Mouse (Mus musculus) C2C12 (cell line): Measurements from ENCODE around the gene Bub1. TPM values are rescaled to one million over a fixed set of nuclear protein-coding genes. Genes with fewer than 3 reads are reported as not detected.

Experiments
- H3K27me3 ChIP-seq: one replicate; pipeline ENCODE4 v1.6.1; 2011; ENCODE audit not compliant: control insufficient read depth, insufficient read depth, insufficient read length
- H3K36me3 ChIP-seq: one replicate; pipeline ENCODE4 v1.6.1; 2011; ENCODE audit not compliant: control insufficient read depth, insufficient read depth
- H3K4me3 ChIP-seq: one replicate; pipeline ENCODE4 v1.5.1; 2011; ENCODE audit warnings: mild to moderate bottlenecking, control low read depth; ENCODE audit not compliant: poor library complexity, insufficient read depth, severe bottlenecking
- H3K79me2 ChIP-seq: one replicate; pipeline ENCODE4 v1.6.1; 2011; ENCODE audit not compliant: control insufficient read depth, insufficient read depth
- H3K79me3 ChIP-seq: one replicate; pipeline ENCODE4 v1.6.1; 2011; ENCODE audit warnings: low read depth, control low read depth
- H3ac ChIP-seq: one replicate; pipeline ENCODE3; 2011; ENCODE audit warnings: low read depth; ENCODE audit not compliant: control insufficient read depth, insufficient read length
- CEBPB ChIP-seq: IDR thresholded peaks from one replicate; pipeline ENCODE4 v1.6.1; 2011; ENCODE audit warnings: low read depth, mild to moderate bottlenecking, control low read depth, moderate library complexity
- CTCF ChIP-seq: IDR thresholded peaks from one replicate; pipeline ENCODE4 v1.5.1; 2011; ENCODE audit not compliant: control insufficient read depth, insufficient read depth, insufficient read length
- FOSL1 ChIP-seq: IDR thresholded peaks from one replicate; pipeline ENCODE4 v1.8.0; 2011; ENCODE audit warnings: mild to moderate bottlenecking, low read length; ENCODE audit not compliant: poor library complexity, insufficient read depth, severe bottlenecking
- MAX ChIP-seq: IDR thresholded peaks from one replicate; pipeline ENCODE4 v1.6.1; 2011; ENCODE audit warnings: mild to moderate bottlenecking, control low read depth
- MYOD1 ChIP-seq: IDR thresholded peaks from one replicate; pipeline ENCODE4 v1.6.1; 2011; ENCODE audit warnings: low read depth; ENCODE audit not compliant: control insufficient read depth, insufficient read length
- MYOG ChIP-seq: IDR thresholded peaks from one replicate; pipeline ENCODE4 v1.6.1; 2011; ENCODE audit not compliant: control insufficient read depth, insufficient read length; ENCODE audit errors: extremely low read depth
- USF1 ChIP-seq: IDR thresholded peaks from one replicate; pipeline ENCODE4 v1.6.1; 2011; ENCODE audit warnings: low read depth, mild to moderate bottlenecking, control low read depth, moderate library complexity
- polyA plus RNA-seq: library from polyadenylated mRNA; unstranded; fragments of >200 nt; fragmentation: generic; extraction: Trizol; gene quantifications from one replicate; pipeline ENCODE4 v1.2.1, GENCODE M21; 2012; ENCODE audit warnings: missing spikeins

Gene Bub1
- polyA plus RNA-seq, 1 experiment: 10.0 TPM

DNA sequence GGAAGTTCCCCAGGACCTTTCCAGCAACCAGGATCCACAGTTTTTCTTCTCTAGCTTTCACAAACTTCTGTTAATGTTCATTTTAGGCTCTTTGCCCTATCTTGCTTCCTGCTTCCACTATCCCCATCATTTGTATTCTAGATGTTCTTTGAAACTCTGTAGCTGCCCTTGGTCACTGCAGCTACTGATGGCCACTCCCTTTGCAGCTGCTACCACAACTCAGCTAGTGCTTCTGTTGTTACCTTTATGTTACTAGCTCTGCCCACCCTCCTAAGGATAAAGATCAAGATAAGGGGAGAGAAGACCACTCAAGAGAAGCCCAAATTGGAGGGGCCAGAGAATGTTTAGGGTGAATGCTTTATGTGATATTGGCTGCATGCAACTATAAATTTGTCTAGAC is 14.3 kb upstream of the Bub1 start:
- no peaks in the 10 kb centered on the region for H3K36me3 ChIP-seq
- TF ChIP-seq MYOG: no peak
- TF ChIP-seq MYOD1: no peak
- TF ChIP-seq FOSL1: no peak
- no peak for TF ChIP-seq CTCF
- no peak for TF ChIP-seq MAX
- no peak for TF ChIP-seq USF1
- no peak for TF ChIP-seq CEBPB
- H3K4me3 ChIP-seq: no peak overlapping the region
- H3K79me3 ChIP-seq: no peaks in the 10 kb centered on the region
- peaks cover 1% of the 10 kb centered on the region for H3K27me3 ChIP-seq
- no peak overlapping the region for H3ac ChIP-seq
- H3K79me2 ChIP-seq: no peaks in the 10 kb centered on the region

DNA sequence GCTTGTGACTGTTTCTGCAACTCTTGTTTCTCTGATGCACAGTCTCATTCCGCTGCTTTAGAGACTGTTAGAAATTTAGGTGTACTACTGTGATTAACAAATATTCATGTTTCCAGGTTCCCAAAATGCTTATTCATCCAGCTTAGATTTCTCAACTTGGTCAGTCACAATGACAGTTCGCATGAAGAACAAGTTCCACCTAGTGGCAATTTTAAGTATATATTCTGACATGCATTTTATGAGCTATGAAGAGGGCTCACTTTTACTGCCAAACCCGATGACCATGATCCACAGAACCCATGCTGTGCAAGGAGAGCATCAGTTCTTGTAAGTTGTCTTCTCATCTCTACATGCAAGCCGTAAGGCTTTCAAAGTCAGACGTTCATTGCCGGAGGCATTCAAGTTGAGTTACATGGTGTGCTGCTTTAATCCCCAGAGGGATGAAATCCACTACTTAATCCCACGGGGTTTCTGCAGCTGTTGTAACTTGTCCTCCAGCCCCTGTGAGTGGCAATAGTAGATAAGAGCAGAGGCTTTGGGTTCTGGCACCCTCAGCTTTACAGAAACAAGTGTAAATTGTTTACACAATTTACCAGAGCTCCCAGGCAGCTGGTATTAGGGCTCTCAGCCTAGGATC is 13.8 kb upstream of the Bub1 start:
- H3K27me3 ChIP-seq: peaks cover 5% of the 10 kb centered on the region
- no peaks in the 10 kb centered on the region for H3K79me3 ChIP-seq
- no peak overlapping the region for H3ac ChIP-seq
- no peak overlapping the region for H3K4me3 ChIP-seq
- no peaks in the 10 kb centered on the region for H3K79me2 ChIP-seq
- TF ChIP-seq CEBPB (peak; percentile 47), USF1 (no peak), MYOD1 (peak; percentile 93)
- H3K36me3 ChIP-seq: no peaks in the 10 kb centered on the region

DNA sequence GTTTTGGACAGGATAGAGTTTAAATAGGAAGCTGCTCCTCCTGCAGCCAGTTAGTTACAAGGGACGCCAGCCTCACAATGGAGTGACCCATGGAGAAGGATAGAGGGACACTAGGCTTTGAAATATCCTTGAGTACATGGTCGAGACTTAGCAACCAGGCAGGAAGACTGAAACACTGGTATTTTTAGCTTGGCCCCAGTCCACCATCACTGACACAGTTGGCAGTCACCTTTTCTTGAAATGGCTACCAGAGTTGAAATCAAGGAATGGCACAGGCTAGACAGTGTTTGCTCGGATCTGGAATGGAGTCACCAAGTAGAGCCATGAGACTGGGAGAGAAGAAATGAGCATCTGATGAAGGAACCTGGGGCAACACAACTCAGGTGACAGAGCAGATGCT is 10.8 kb upstream of the Bub1 start:
- no peak overlapping the region for H3K4me3 ChIP-seq
- TF ChIP-seq USF1 (no peak), MYOG (no peak), CTCF (no peak), MAX (no peak), MYOD1 (no peak), CEBPB (no peak), FOSL1 (no peak)
- H3K79me2 ChIP-seq: no peaks in the 10 kb centered on the region
- H3K27me3 ChIP-seq: peaks cover 18% of the 10 kb centered on the region
- H3K36me3 ChIP-seq: no peaks in the 10 kb centered on the region
- no peaks in the 10 kb centered on the region for H3K79me3 ChIP-seq
- no peak overlapping the region for H3ac ChIP-seq

DNA sequence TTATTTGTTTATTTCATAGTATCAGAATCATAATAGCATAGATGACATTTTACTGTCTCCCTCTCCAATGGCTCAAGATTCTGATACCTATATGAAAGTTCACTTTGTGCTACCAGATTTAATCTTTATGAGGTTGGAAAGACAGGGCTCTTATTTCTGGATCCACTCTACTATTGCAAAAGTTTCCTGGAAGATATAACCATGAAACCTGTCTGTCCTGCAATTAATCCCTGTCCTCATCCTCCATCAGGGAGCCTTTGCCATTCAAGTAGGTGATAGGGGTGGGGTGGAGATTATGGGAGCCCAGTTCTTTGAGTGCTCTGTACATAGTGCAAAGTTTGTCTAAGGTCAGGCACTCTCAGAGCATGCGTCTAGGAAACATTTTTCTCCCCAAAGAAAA is 9.7 kb upstream of the Bub1 start:
- TF ChIP-seq USF1 (no peak), CEBPB (no peak), MAX (no peak), FOSL1 (no peak), MYOD1 (no peak), MYOG (no peak), CTCF (no peak)
- H3K36me3 ChIP-seq: no peaks in the 10 kb centered on the region
- H3K79me3 ChIP-seq: no peaks in the 10 kb centered on the region
- H3K27me3 ChIP-seq: peaks cover 22% of the 10 kb centered on the region
- H3K79me2 ChIP-seq: no peaks in the 10 kb centered on the region
- H3K4me3 ChIP-seq: no peak overlapping the region
- H3ac ChIP-seq: no peak overlapping the region

DNA sequence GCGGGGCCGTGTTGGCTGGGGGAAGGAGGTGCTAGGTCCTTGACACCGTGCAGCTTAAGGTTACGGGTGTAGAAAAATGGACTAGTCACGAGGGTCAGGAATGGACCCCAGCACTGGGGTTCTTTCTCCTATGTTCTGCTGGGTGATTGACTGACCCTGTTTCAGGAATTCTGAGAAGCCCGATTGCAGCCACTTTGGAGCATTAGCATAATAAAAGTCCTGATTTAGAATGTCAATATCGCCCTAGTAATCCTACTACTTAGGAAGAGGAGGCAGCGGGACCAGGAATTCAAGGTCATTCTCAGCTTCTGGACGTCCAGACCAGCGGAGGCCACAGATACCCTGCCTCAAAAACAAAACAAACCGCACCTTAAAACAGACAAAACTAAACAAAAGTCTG is 7.8 kb upstream of the Bub1 start:
- Histone ChIP-seq H3K79me3 (no peaks in the 10 kb centered on the region), H3K4me3 (no peak overlapping the region), H3K27me3 (peaks cover 22% of the 10 kb centered on the region), H3ac (no peak overlapping the region), H3K36me3 (no peaks in the 10 kb centered on the region), H3K79me2 (no peaks in the 10 kb centered on the region)
- TF ChIP-seq MYOD1 (no peak), FOSL1 (no peak), CTCF (no peak), MYOG (no peak), USF1 (no peak), CEBPB (no peak), MAX (no peak)

DNA sequence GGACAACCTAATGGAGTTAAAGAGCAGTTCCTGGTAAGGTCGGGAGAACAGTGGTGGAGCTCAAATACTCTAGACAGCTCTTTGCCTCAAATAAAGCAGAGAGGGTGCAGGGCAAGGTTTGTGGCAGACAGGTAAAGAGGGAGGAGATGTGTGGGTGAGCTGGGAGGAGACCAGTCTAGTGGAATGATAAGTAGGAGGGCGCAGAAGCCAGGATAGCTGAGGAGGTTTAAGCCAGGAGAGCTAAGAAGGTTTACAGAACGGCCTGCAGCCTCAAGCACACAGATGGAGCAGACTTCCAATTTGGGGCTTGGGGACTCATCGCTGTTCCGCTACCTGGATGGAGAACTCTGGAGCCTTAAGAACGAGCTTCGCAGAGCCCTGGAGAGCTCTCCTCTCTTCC is 6.9 kb upstream of the Bub1 start, which contains the start of gene Acoxl:
Gene Acoxl (plus strand): TSS at position 301 of the 400 bp plus-strand sequence.
- Histone ChIP-seq H3ac (no peak within 1 kb of the TSS), H3K27me3 (peaks cover 22% of the 10 kb centered on the region), H3K36me3 (no peaks in the 10 kb centered on the region), H3K4me3 (no peak within 1 kb of the TSS), H3K79me3 (no peaks in the 10 kb centered on the region), H3K79me2 (no peaks in the 10 kb centered on the region)
- TF ChIP-seq MAX (no peak), CEBPB (no peak), FOSL1 (no peak), CTCF (no peak), MYOG (no peak), MYOD1 (no peak), USF1 (no peak)
